Mouse (Mus musculus) thymus, adult 2 months (tissue): ENCODE data around the gene Slc31a1.

Experiments used
- CTCF ChIP-seq: fragments of 200-500 bp; IDR thresholded peaks from 2 replicates; pipeline ENCODE4 v1.5.1; 2012; ENCODE audit warnings: mild to moderate bottlenecking, control low read depth, low read length, moderate library complexity, borderline replicate concordance; ENCODE audit not compliant: control insufficient read depth, poor library complexity, insufficient read depth; ENCODE audit errors: extremely low read depth
- POLR2A ChIP-seq: fragments of 200-500 bp; IDR thresholded peaks from 2 replicates; pipeline ENCODE4 v1.6.1; 2012; ENCODE audit warnings: mild to moderate bottlenecking, low read length, control low read depth, moderate library complexity; ENCODE audit not compliant: control insufficient read depth, poor library complexity, insufficient read depth; ENCODE audit errors: extremely low read depth

DNA sequence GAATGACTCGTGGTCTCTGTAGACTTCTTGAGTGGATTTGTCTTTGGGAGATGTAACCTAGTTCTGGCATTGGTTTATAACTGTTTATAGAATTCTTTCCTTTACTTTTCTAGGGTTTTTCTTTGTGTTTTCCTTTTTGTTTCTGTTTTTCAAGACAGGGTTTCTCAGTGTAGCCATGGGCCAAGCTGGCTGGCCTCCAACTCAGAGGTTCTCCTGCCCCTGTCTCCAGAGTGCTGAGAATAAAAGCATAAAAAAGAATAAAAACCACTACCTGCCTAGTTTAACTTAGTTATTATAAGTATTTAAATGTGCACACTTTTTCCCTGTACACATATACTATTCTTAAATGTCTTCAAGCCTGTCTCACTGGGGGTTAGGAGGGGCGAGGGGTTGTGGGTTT lies 49.8 kb downstream of the Slc31a1 start:
- TF ChIP-seq CTCF = no peak
- TF ChIP-seq POLR2A = no peak
